Mouse (Mus musculus) CD4-positive naive resting alpha-beta T cell, adult 76 days (primary cell): ENCODE measurements around the gene Serpina3a. TPM values are rescaled to one million over a fixed set of nuclear protein-coding genes. Genes with fewer than 3 reads are reported as not detected.

ENCODE experiments used
- total RNA-seq: library from RNA; stranded (reverse); gene quantifications from one replicate; pipeline ENCODE4 v1.2.4, GENCODE M21; 2023

The Serpina3a gene
- not detected for total RNA-seq

DNA sequence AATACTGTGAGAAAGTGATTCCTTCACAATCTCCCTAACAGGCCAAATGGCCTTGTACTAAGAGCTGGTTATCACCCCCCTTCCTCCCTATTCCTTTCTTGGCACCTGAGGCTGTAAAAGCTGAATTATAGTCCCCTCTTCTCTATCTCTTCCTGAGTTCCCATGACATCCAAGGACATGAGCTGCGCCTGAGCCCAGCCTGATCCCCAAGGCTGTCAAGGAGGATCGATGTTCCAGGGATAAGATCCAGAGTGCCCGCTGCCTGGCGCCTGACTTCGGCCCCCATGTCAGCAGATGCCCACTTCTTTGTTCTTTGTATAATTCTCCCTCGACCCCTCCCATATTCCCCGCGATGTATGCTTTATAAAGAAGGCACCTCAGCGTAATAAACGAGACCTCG lies at the start of gene Serpina3a:
TSS of gene Serpina3a (plus strand) at position 392 of the 400 bp plus-strand sequence.

GRCm38 (mm10) chr12:104100768-104101167 lies 11.8 kb upstream of the Serpina3a start, which contains the start of gene Serpina5:
Gene Serpina5 (plus strand): TSS chr12:104101113.

DNA sequence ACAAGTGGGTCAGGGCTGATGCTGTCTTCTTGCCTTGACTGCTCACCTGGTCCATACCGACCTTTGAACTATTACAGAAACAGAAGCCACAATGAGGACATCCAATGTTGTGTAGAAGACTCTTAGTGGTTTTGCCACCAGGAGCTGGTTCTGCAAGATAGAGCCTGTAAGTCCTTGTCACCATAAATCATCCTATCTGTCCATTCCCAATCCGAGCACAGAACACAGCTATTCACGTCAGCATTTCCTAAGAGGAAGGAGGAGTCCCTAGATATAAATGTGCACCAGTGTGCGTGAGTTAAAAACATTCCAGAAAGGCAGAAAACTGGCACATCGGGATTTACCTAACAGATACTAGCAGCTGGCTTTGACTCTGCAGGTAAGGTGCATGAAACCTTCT lies 15.2 kb downstream of the Serpina3a start, which contains the start of gene Serpina3b:
TSS of gene Serpina3b (plus strand) at position 301 of the 400 bp plus-strand sequence.

DNA sequence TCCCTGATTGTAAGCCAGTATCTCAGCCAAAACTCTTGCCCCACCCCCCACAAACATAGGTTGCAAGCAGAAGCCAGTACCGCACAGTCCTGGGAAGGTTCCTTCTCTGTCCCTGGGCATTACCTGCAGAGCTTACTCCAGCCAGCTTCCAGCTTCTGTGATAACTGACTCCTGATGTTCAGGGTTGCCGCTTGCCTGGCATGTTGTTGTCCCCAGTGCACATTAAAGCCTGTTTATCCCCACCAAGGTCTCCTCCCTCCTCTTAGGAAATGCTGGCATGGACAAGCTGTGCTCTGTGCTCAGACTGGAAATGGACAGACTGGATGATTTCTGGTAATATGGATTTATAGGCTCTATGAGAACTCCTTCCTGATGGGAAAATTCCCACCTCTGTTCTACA lies 41.1 kb downstream of the Serpina3a start, which contains the start of gene Serpina3c:
TSS of gene Serpina3c (minus strand) at position 215 of the 400 bp plus-strand sequence.

Other genes with a start within 250 kb of the Serpina3a start
- not detected for gene Serpina1a, start 249.2 kb upstream of the Serpina3a start, total RNA-seq
- gene Serpina1c, start 207.8 kb upstream of the Serpina3a start, total RNA-seq = not detected
- gene Serpina1e, start 153.7 kb upstream of the Serpina3a start, total RNA-seq = not detected
- gene Serpina11, start 122.8 kb upstream of the Serpina3a start, total RNA-seq = not detected
- gene Serpina9, start 99.0 kb upstream of the Serpina3a start, total RNA-seq = not detected
- not detected for gene Serpina12, start 68.3 kb upstream of the Serpina3a start, total RNA-seq
- gene Serpina5, start 11.6 kb upstream of the Serpina3a start, total RNA-seq = not detected
- not detected for gene Serpina3b, start 15.3 kb downstream of the Serpina3a start, total RNA-seq
- not detected for gene Serpina3c, start 41.1 kb downstream of the Serpina3a start, total RNA-seq
- gene Serpina3f, start 101.8 kb downstream of the Serpina3a start, total RNA-seq = 1.1 TPM
- 12.3 TPM for gene Serpina3g, start 123.5 kb downstream of the Serpina3a start, total RNA-seq
- gene Serpina3i, start 150.4 kb downstream of the Serpina3a start, total RNA-seq = not detected
- gene Serpina3j, start 201.8 kb downstream of the Serpina3a start, total RNA-seq = not detected
- not detected for gene Serpina3k, start 225.8 kb downstream of the Serpina3a start, total RNA-seq
- not detected for gene Serpina3m, start 225.8 kb downstream of the Serpina3a start, total RNA-seq